Mouse (Mus musculus): ENCODE data around the gene Hist2h4.

The Hist2h4 gene

DNA sequence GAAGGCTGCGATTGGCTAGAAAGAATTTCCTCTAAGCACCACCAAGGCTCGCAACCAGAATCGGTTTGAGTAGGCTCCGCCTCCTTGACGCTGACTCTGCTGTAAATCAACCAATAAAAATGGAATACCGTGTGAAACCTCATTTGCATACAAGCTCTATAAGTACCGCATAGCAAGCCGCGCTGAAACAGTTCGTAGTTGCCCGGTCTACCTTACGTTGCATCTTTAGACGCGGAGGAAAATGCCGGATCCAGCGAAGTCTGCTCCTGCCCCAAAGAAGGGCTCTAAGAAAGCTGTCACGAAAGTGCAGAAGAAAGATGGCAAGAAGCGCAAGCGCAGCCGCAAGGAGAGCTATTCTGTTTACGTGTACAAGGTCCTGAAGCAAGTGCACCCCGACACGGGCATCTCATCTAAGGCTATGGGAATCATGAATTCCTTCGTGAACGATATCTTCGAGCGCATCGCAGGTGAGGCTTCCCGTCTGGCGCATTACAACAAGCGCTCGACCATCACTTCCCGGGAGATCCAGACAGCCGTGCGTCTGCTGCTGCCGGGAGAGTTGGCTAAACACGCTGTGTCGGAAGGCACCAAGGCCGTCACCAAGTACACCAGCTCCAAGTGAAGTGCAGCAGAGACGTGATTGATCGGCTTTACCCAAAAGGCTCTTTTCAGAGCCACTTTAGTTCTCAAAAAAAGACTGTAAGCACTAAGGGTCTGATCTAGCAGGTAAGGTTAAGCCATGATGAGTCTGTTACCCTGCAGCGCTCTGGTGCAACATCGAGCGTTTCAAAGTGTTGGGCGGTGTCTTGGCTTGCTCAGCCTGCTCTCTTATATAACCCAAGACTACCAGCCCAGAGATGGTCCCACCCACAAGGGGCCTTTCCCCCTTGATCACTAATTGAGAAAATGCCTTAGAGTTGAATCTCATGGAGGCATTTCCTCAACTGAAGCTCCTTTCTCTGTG is 6.7 kb upstream of the Hist2h4 start, which contains the start of gene Hist2h2bb:
Gene Hist2h2bb, plus strand, starts transcription at position 242 of the 964 bp plus-strand sequence.
- in situ Hi-C loops (cut with MboI, MseI), result loop anchor here (10.0 kb wide), 1 partner anchor 595 kb away; no protein-coding TSS in a partner anchor

DNA sequence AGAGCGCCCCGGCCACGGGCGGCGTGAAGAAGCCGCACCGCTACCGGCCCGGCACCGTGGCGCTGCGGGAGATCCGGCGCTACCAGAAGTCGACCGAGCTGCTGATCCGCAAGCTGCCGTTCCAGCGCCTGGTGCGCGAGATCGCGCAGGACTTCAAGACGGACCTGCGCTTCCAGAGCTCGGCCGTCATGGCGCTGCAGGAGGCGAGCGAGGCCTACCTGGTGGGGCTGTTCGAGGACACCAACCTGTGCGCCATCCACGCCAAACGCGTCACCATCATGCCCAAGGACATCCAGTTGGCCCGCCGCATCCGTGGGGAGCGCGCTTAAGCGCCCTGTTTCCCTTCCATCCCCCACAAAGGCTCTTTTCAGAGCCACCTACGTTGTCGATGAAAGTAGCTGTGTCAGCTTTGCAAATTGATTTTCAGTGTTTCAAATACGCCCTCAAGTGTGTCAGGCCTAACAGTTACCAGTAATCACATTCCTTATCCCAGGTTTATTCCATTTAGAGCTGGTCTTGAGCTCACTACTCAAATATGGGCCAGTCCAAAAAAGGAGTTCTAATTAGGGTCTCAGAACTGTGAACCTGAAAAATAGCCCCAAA is 5.8 kb upstream of the Hist2h4 start:
- in situ Hi-C loops (cut with MboI, MseI), result loop anchor here (10.0 kb wide), 1 partner anchor 594 kb away; no protein-coding TSS in a partner anchor

DNA sequence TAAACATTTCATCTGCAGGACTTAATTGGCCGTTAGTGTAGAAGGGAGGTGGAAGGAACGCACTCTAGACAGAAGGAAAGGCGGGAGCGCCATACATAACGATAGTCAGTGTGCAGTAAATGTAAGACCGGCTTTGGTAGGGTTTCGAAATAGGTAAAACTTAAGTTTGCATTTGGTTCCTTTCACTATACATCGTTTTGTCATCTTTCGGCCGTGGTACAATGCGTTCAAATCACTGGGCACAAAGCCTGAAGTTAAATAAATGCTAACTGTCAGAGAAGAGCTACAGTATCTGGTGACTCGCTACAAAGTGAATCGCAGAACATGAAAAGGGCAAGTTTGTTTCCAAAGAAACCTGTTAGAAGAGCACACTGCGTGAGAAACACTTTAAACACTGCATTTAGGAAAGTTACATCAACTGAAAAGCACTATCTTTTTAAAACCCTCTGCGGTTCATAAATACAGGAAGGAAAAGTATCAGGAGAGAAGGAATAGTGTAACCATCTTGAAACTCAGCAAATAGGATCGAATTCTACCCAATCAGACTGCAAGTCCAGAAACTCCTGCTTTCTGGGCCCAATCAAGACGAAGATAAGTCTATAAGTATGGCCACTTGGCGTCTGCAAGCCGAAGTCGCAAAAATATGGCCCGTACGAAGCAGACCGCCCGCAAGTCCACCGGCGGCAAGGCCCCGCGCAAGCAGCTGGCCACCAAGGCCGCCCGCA is 5.1 kb upstream of the Hist2h4 start, which contains the start of gene Hist2h3b:
Gene Hist2h3b, plus strand, starts transcription at position 604 of the 725 bp plus-strand sequence.
- in situ Hi-C loops (cut with MboI, MseI), result loop anchor here (10.0 kb wide), 1 partner anchor 593 kb away; no protein-coding TSS in a partner anchor

DNA sequence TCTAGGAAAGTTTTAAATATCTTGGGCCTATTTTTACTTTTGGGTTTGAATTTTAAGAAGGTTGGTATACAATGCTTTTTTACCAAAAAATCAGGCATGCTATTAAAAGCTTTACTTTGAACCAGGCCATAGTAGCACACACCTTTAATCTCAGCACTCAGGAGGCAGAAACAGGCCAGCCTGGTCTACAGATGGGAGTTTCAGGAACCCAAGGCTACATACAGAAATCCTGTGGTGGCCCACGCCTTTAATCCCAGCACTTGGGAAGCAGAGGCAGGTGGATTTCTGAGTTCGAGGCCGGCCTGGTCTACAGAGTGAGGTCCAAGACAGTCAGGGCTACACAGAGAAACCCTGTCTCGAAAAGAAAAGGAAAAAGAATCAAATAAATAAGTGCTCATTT is 4.4 kb upstream of the Hist2h4 start:
- in situ Hi-C loops (cut with MboI, MseI), result loop anchor here (10.0 kb wide), 1 partner anchor 593 kb away; no protein-coding TSS in a partner anchor

DNA sequence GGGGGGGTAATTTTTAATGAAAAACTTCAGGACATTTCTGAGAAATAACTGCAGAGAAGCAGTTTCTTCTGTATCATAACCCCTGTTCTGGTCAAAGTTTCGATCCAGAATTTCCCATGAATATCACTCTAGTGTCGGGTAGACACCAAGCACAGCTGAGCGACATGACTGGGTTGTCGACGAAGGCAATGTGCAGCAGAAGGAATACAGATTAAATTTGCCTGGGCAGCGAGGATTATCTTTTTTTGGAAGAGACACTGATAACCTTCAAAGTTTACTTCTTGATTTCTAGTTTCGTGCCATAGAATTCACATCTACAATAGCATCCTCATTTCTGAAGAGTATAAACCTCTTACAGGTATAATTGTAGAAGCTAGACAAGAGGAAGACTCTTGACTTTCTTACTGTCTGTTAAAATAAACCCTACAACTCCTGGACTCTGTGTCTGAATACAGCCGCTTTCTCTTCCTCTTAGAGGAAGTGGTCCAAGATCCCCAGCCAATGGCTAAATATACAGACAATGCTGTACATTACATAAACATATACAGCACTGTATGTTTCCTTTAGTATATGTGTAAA is 3.1 kb upstream of the Hist2h4 start:
- in situ Hi-C loops (cut with MboI, MseI), result loop anchor here (10.0 kb wide), 1 partner anchor 591 kb away; no protein-coding TSS in a partner anchor

GRCm38 (mm10) chr3:96264404-96264949 is 1.4 kb upstream of the Hist2h4 start:
- in situ Hi-C loops (cut with MboI, MseI), result loop anchor here (10.0 kb wide), 1 partner anchor 590 kb away; no protein-coding TSS in a partner anchor

- in situ Hi-C loops (cut with MboI, MseI), result loop anchor here (10.0 kb wide), 1 partner anchor 589 kb away; no protein-coding TSS in a partner anchor
These were observed 670 bp upstream of the Hist2h4 start for GRCm38 (mm10) chr3:96263558-96264403.

DNA sequence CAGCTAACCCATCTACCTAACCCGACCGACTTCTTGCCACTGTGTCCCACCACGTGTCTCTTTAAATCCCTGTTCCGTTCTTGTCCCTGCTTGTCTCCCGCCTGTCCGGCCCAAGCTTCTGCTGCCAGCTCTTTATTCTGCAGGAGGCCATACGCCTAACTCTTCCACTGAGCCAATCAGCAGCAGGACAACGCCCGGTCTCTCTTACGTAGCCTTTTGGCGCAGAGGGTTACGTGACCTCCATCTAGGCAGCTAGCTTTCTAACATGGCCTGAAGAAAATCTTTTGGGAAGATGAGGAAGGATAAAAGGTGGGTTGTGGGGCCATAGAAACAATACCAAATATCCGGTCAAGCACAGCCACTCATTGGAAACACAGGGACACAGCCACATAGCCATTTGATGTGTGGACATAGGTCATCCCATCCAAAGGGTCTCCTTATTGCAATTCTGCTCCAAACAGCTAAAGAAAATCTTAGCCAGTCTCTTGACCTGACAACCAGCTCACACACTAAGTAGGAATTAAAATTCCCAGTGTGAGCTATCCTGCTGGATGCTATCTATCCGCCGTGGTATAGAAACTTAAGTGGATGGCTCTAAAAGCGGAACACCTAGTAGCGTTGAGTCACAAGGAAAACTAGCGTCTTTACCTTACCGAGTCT is 765 bp downstream of the Hist2h4 start:
- in situ Hi-C loops (cut with MboI, MseI), result loop anchor here (10.0 kb wide), 1 partner anchor 588 kb away; no protein-coding TSS in a partner anchor

DNA sequence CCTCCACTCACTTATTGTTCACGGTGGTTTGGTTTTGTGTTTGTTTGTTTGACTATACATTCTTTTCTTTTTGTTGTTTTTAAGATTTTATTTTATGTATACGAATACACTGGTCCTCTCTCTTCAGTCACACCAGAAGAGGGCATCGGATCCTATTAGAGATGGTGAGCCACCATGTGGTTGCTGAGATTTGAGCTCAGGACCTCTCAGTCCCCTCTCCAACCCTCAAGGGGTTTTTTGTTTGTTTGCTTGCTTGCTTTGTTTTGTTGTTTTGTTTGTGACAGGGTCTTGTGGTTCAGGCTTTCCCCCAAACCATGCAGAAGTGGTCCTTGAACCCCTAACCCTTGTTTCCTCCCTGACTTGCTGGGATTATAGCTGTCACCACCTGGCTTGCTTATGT is 1.5 kb downstream of the Hist2h4 start:
- in situ Hi-C loops (cut with MboI, MseI), result loop anchor here (10.0 kb wide), 1 partner anchor 587 kb away; no protein-coding TSS in a partner anchor

- in situ Hi-C loops (cut with MboI, MseI), result loop anchor here (10.0 kb wide), 1 partner anchor 585 kb away; no protein-coding TSS in a partner anchor
These were observed 2.9 kb downstream of the Hist2h4 start for GRCm38 (mm10) chr3:96260220-96260619.

- in situ Hi-C loops (cut with MboI, MseI), result no loop called here
These were observed 5.9 kb downstream of the Hist2h4 start for GRCm38 (mm10) chr3:96257190-96257589.

- in situ Hi-C loops (cut with MboI, MseI), result no loop called here
These were observed 7.1 kb downstream of the Hist2h4 start for GRCm38 (mm10) chr3:96255926-96256593.

DNA sequence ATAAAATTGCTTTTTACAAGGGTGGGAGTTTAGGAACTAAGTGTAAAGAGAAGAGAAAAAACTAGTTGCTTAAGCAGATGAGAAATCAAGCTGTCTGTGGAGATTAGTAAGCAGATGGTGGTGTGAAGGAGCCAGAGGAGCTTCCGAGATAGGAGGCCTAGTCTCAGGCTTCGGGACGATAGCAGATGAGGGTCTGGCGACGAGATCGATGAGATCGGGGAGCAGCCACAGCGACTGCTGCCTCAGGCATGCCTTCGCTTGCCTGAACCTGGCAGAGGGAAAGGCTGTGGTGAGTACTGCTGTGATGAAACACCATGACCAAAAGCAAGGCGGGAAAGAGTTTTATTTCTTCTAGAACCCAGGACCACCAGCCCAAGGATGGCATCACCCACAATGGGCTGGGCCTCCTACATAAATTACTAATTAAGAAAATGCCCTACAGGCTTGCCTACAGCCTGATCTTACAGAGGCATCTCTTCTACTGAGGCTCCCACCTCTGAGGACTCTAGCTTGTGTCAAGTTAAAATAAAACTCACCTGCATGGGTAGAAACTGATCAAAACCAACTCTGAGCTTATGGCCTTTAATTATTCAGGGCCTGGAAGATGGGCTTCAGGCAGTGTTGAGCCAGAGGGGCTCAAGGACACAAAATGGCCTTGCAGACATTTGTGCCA is 8.3 kb downstream of the Hist2h4 start:
- in situ Hi-C loops (cut with MboI, MseI), result no loop called here

DNA sequence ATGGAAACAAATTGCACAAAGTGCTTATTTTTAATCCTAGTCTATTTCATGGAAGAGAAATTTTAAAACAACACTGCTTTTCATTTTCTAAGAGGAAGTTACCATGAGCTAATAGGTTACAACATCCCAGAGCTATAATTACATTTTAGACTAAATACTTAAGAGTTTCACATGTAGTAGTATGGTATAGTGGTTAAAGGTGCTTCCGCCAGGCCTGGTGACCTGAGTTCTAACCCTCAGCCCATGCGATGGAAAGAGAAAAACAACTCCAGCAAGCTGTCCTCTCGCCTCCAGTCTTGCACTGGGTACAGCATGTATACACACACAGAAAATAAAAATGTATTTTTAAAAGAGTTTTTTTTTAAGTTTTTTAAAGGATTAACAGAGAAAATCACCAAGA is 11.3 kb downstream of the Hist2h4 start:
- in situ Hi-C loops (cut with MboI, MseI), result no loop called here

DNA sequence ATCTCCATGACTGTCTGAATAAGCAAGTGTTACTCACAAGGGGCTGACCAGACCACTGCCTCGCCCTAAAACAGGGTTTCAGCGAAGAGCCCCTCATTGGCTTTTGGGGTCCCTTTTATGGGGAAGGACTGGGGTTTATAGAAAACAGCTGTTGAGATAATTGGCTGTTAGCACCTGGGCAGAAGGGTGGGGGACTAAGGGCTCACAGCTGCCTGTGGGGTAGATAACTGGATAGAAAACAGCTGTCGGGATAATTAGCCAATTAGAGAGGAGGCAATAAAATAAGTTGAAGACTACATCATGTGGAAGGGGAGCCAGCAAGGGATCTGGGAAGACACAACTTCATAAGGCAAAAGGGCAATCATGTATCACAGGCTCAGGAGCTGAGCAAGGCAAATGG is 12.2 kb downstream of the Hist2h4 start:
- in situ Hi-C loops (cut with MboI, MseI), result no loop called here

DNA sequence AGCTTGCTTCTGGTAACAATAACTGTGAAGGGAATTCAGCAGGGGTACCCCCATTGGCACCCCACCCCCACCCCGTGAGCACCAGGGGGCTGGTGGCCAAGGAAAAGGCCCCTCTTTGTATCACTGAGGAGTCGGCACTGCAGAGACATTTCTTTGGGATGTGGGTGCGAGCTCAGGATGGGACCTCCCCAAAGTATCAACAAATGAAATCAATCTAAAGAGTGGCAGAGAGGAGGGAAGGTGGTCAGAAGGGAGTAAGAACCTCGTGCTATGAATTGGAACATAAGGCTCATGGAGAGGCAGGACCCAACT is 14.1 kb downstream of the Hist2h4 start:
- in situ Hi-C loops (cut with MboI, MseI), result no loop called here

GRCm38 (mm10) chr3:96248141-96249033 is 14.7 kb downstream of the Hist2h4 start:
- in situ Hi-C loops (cut with MboI, MseI), result no loop called here

All from T-helper 2 cell (primary cell).